Mouse (Mus musculus) testis, adult 2 months (tissue): ENCODE measurements around the gene Syna.

Source experiments
- CTCF ChIP-seq: fragments of 200-500 bp; IDR thresholded peaks from 2 replicates; pipeline ENCODE4 v1.5.1; 2012; ENCODE audit warnings: low read depth, mild to moderate bottlenecking, inconsistent platforms, low read length, moderate library complexity; ENCODE audit not compliant: control insufficient read depth, insufficient read depth, insufficient replicate concordance
- POLR2A ChIP-seq: fragments of 200-500 bp; IDR thresholded peaks from 2 replicates; pipeline ENCODE4 v1.6.1; 2012; ENCODE audit warnings: low read depth, mild to moderate bottlenecking, inconsistent platforms, low read length, moderate library complexity; ENCODE audit not compliant: control insufficient read depth

DNA sequence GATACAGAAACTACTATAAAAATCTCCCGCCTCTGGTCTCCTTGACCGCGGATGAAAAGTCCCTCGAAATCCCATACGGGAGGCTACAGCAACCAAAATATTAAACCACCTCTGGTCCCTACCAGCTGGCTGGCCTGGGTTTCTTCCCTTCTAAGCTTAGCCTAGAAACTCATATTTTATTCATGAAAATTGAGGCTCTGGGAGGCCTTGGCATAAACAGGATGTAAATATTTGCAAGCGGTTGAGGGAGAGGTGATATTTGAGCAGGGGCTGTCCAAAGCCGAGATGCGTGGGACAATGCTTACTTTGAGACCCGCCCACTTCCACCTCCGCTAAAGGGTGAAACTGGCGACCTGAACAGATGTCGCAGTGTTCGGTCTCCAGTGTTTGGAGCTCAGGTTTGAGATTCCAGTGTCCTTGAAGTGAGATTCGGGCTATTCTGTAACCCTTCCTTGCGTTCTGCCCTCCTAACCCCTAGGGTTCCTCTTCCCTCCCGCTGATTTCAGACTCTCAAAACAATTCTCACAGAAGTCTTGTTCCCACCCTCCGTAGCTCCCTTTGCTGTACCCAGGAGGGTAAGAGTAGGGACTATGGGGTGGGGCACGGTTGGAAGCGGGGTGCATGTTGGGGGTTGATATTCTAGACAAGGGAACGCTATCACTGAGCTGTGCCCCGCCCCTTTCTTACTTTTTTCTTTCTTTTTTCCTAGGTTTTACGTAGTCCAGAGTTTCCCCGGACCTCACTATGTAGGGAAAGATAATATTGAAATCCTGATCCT is 11.9 kb upstream of the Syna start:
- TF ChIP-seq CTCF (no peak), POLR2A (no peak)
